Mouse (Mus musculus): ENCODE results near the gene Hivep1.

GRCm38 (mm10) chr13:42150072-42150450 is 98.2 kb downstream of the Hivep1 start:
- TF ChIP-seq EP300 (IDR thresholded peaks at IDR 0.05) (no peak), CTCF (IDR thresholded peaks at IDR 0.05) (no peak)

All from lung, postnatal 0 days (tissue).